Mouse (Mus musculus): Measurements from ENCODE around the gene Ubtd2.

- TF ChIP-seq CTCF (IDR thresholded peaks at IDR 0.05; ENCODE audit: low read depth) (no peak), EP300 (IDR thresholded peaks at IDR 0.05; ENCODE audit: low read depth) (no peak)
These were observed 12.6 kb upstream of the Ubtd2 start for GRCm38 (mm10) chr11:32442576-32442975.

Measured in liver, postnatal 0 days (tissue).